In genomic region chr9:118495933-118496332, GRCm38 (mm10) we compare ENCODE assay signal across 22 mouse cellular contexts. TPM values are rescaled to one million over a fixed set of nuclear protein-coding genes. Genes with fewer than 3 reads are reported as not detected.
A peak's percentile ranks its signal among the peaks of the same experiment; 100 is the strongest.
DNase-seq lines count a peak whose midpoint lies in the region; ATAC-seq and TF ChIP-seq lines count a peak whose summit lies in the region.
"Had no signal": no experiment of that assay in that cellular context is flagged by ENCODE, and none has a peak within 500 bp of the region (broad histone marks: within the 10 kb centered on the region; RNA-seq: fewer than 3 reads in every experiment).

No protein-coding gene starts in this region.

- H3K9ac ChIP-seq in liver, embryonic 12.5 days, result no peak overlapping the region
- H3K9ac ChIP-seq in liver, postnatal 0 days (replicated peaks), result no peak overlapping the region
- H3K9ac ChIP-seq in liver, embryonic 16.5 days (ENCODE audit: low read depth, low read length), result no peak overlapping the region
- H3K9ac ChIP-seq: embryonic facial prominence, embryonic 13.5 days; forebrain, embryonic 12.5 days; hindbrain, embryonic 12.5 days had no signal

- H3K4me2 ChIP-seq in liver, embryonic 12.5 days, result 0 out of 2 replicates have a peak overlapping the region, but pooled peaks have one; percentile 12
- H3K4me2 ChIP-seq in liver, postnatal 0 days (ENCODE audit: low read depth, low read length), result no peak overlapping the region
- H3K4me2 ChIP-seq in liver, embryonic 16.5 days (ENCODE audit: low read depth, low read length), result no peak overlapping the region
- H3K4me2 ChIP-seq: embryonic facial prominence, embryonic 13.5 days; forebrain, embryonic 12.5 days; hindbrain, embryonic 12.5 days had no signal

- H3K4me1 ChIP-seq in liver, embryonic 12.5 days, result peaks cover 22% of the 10 kb centered on the region
- no peaks in the 10 kb centered on the region for H3K4me1 ChIP-seq in liver, postnatal 0 days (ENCODE audit: insufficient read depth)
- peaks cover 8% of the 10 kb centered on the region for H3K4me1 ChIP-seq in liver, embryonic 16.5 days (ENCODE audit: control insufficient read depth, low read depth, low read length)
- H3K4me1 ChIP-seq: embryonic facial prominence, embryonic 13.5 days; forebrain, embryonic 12.5 days; heart, embryonic 10.5 days; hindbrain, embryonic 12.5 days had no signal

- no peak for TF ChIP-seq EP300 in liver, postnatal 0 days (IDR thresholded peaks at IDR 0.05; ENCODE audit: low read depth)

- no peaks in the 10 kb centered on the region for H3K36me3 ChIP-seq in liver, embryonic 12.5 days
- no peaks in the 10 kb centered on the region for H3K36me3 ChIP-seq in liver, postnatal 0 days (replicated peaks; ENCODE audit: insufficient read depth, low read length)
- H3K36me3 ChIP-seq in liver, embryonic 16.5 days (ENCODE audit: control insufficient read depth, insufficient read depth), result no peaks in the 10 kb centered on the region
- H3K36me3 ChIP-seq: embryonic facial prominence, embryonic 13.5 days; forebrain, embryonic 12.5 days; heart, embryonic 10.5 days; hindbrain, embryonic 12.5 days had no signal

- peaks cover 17% of the 10 kb centered on the region for H3K27me3 ChIP-seq in liver, embryonic 12.5 days (replicated peaks)
- H3K27me3 ChIP-seq in liver, postnatal 0 days (ENCODE audit: insufficient read depth, low read length), result no peaks in the 10 kb centered on the region
- H3K27me3 ChIP-seq in liver, embryonic 16.5 days (ENCODE audit: control insufficient read depth, insufficient read depth, low read depth, low read length), result peaks cover 4% of the 10 kb centered on the region; the same call in 1 of the 2 replicates
- H3K27me3 ChIP-seq: CH12.LX had no signal

- WGBS in liver, embryonic 12.5 days (ENCODE audit: insufficient replicate concordance), result 40% methylated on average over 3 of the region's 3 CpGs
- WGBS in liver, postnatal 0 days (ENCODE audit: insufficient replicate concordance), result 65% methylated on average over 3 of the region's 3 CpGs
- WGBS in liver, embryonic 16.5 days (ENCODE audit: insufficient replicate concordance), result 28% methylated on average over 3 of the region's 3 CpGs

- H3K9me3 ChIP-seq in liver, embryonic 12.5 days (replicated peaks), result 0 out of 2 replicates have a peak, but pooled peaks cover 6% of the 10 kb centered on the region
- H3K9me3 ChIP-seq in liver, postnatal 0 days (ENCODE audit: low read length), result no peaks in the 10 kb centered on the region
- H3K9me3 ChIP-seq in liver, embryonic 16.5 days (replicated peaks; ENCODE audit: control insufficient read depth, low read length), result no peaks in the 10 kb centered on the region
- H3K9me3 ChIP-seq: embryonic facial prominence, embryonic 13.5 days; forebrain, embryonic 12.5 days; heart, embryonic 10.5 days; hindbrain, embryonic 12.5 days had no signal

- no peak overlapping the region for H3K4me3 ChIP-seq in liver, embryonic 12.5 days
- no peak overlapping the region for H3K4me3 ChIP-seq in liver, postnatal 0 days (ENCODE audit: low read depth, low read length)
- H3K4me3 ChIP-seq in liver, embryonic 16.5 days (ENCODE audit: low read depth, low read length), result no peak overlapping the region
- H3K4me3 ChIP-seq: embryonic facial prominence, embryonic 13.5 days; forebrain, embryonic 12.5 days; heart, embryonic 10.5 days; hindbrain, embryonic 12.5 days had no signal

- intact Hi-C loops in left cerebral cortex, postnatal 4 days (cut with DNase I), result no loop called here

- ATAC-seq in liver, embryonic 12.5 days, result peak; percentile 87
- ATAC-seq in liver, postnatal 0 days, result no peak
- ATAC-seq in liver, embryonic 16.5 days (ENCODE audit: low read depth), result peak; percentile 80
- ATAC-seq: activated CD4-positive, CD25-positive, alpha-beta regulatory T cell, adult 4 months; forebrain, embryonic 16.5 days; hindbrain, embryonic 16.5 days had no signal

- DNase-seq in liver, postnatal 0 days, result no peak
- peak; percentile 16 for DNase-seq in R1 (ENCODE audit: low read depth, low spot score)
- DNase-seq in adrenal gland, postnatal 14 days, result no peak
- no peak for DNase-seq in left cerebral cortex, postnatal 4 days
- DNase-seq: adrenal gland, postnatal 25 days; cerebellum, adult 18-20 months; cerebellum, adult 9-11 months; cerebellum, postnatal 36 days; gastrocnemius, postnatal 14 days; heart, postnatal 10 days; heart, postnatal 4 days had no signal

- no peak overlapping the region for H3K27ac ChIP-seq in liver, embryonic 12.5 days
- no peak overlapping the region for H3K27ac ChIP-seq in liver, postnatal 0 days (ENCODE audit: low read depth)
- H3K27ac ChIP-seq in liver, embryonic 16.5 days (ENCODE audit: low read length), result no peak overlapping the region
- H3K27ac ChIP-seq: embryonic facial prominence, embryonic 13.5 days; forebrain, embryonic 12.5 days; heart, embryonic 10.5 days; hindbrain, embryonic 12.5 days had no signal

- TF ChIP-seq CTCF in liver, postnatal 0 days (IDR thresholded peaks at IDR 0.05; ENCODE audit: low read depth), result no peak

RNA-seq across cellular contexts. Expression of gene Golga4, which starts 10.1 kb away (rescaled TPM):
- polyA plus RNA-seq in liver, embryonic 12.5 days (2016; fragmentation: Nextera tagmentation; extraction: Ambion mirVana), result 27.5 and 28.2 TPM in 2 replicates
- polyA plus RNA-seq in liver, postnatal 0 days (2015; fragmentation: Nextera tagmentation; extraction: Ambion mirVana), result 12.5 and 13.9 TPM in 2 replicates
- 13.3 and 13.7 TPM in 2 replicates for polyA plus RNA-seq in liver, embryonic 16.5 days (2015; fragmentation: Nextera tagmentation; extraction: Ambion mirVana)
- 103 TPM in 2 replicates for total RNA-seq in adrenal gland, postnatal 14 days (2021)
- total RNA-seq in left cerebral cortex, postnatal 4 days (2021), result 10 to 100 TPM; 79.6 to 81.9 TPM

RNA-seq across cellular contexts. Expression of gene Eomes, which starts 17.9 kb away (rescaled TPM):
- polyA plus RNA-seq in liver, embryonic 12.5 days (2016; fragmentation: Nextera tagmentation; extraction: Ambion mirVana), result not detected in 2 replicates
- polyA plus RNA-seq in liver, postnatal 0 days (2015; fragmentation: Nextera tagmentation; extraction: Ambion mirVana), result not detected in 2 replicates
- polyA plus RNA-seq in liver, embryonic 16.5 days (2015; fragmentation: Nextera tagmentation; extraction: Ambion mirVana), result 0.06 TPM in 1 of 2 replicates, not detected in the other
- total RNA-seq in adrenal gland, postnatal 14 days (2021), result 0.22 and 0.86 TPM in 2 replicates
- 1 to 10 TPM; 1.2 to 3.2 TPM for total RNA-seq in left cerebral cortex, postnatal 4 days (2021)
- total RNA-seq: CH12.LX; gastrocnemius, postnatal 14 days; heart, postnatal 10 days; heart, postnatal 4 days had no signal
- polyA plus RNA-seq: heart, embryonic 14.5 days had no signal
